Mouse (Mus musculus): ENCODE data around the gene Sirt3.

DNA sequence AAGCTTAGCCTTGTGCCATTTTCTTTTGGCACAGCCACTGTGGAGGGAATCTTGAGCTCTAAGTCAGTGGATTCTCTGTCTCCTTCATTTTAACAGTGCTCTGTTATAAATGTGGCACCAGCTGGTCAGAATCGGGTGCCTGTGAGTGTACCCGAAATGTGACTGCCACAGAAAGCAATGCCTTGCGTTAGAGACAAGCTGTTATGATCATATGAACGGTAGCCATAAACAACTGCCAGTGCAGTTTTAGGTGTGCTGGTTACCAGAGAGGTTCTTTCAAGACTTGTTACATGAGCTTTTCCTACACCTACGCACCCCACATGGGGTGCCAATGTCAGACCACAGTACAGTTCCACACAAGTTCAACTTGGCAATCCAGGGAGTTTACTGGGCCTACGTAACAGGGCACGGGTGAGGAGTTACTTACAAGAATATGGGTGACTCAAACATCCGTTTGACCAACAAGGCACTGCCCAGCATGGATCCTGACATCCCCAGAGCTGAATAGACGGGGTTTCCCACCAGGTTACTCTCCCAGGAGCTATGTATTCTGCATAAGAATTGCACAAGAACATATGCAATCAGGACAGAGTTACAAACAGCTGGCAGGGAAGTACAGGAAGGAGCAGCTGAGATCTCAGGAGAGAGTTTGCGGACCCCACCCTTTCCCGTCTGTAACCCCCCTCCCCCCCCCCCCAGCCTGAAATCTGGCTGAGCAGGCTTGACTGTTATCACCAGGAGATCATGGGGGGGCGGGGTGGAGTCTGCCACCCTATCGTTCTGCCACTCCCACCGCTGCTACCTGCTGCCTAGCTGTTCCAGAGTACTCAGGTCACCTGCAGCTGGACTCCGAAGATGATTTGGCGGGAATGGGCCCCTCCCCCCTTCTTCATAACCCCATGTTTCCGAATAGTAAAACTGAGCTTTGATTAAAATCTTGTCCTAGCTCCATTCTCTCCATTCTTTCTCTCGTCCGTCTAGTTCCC, 41.1 kb downstream of the Sirt3 start:
- no peak for TF ChIP-seq CTCF (IDR thresholded peaks at IDR 0.05; ENCODE audit: low read depth)
- no peak for TF ChIP-seq EP300 (optimal IDR thresholded peaks at IDR 0.05)

Data from stomach, postnatal 0 days (tissue).